Mouse (Mus musculus): ENCODE data around the gene Plcl2. TPM values are rescaled to one million over a fixed set of nuclear protein-coding genes. Genes with fewer than 3 reads are reported as not detected.

Gene Plcl2
- polyA plus RNA-seq, 1 experiment: 4.3 TPM

GRCm38 (mm10) chr17:50570681-50571398, 61.6 kb downstream of the Plcl2 start:
- Histone ChIP-seq H3K36me3 (ENCODE audit: control insufficient read depth, insufficient read depth) (no peaks in the 10 kb centered on the region), H3ac (ENCODE audit: control insufficient read depth, insufficient read length, low read depth) (no peak overlapping the region), H3K79me3 (ENCODE audit: low read depth) (no peaks in the 10 kb centered on the region), H3K79me2 (ENCODE audit: control insufficient read depth, insufficient read depth) (no peaks in the 10 kb centered on the region), H3K27me3 (ENCODE audit: control insufficient read depth, insufficient read depth, insufficient read length) (no peaks in the 10 kb centered on the region), H3K4me3 (ENCODE audit: insufficient read depth, poor library complexity, severe bottlenecking) (no peak overlapping the region)
- TF ChIP-seq CEBPB (IDR thresholded peaks at IDR 0.05; ENCODE audit: low read depth) (no peak), FOSL1 (IDR thresholded peaks at IDR 0.05; ENCODE audit: insufficient read depth, low read length, poor library complexity, severe bottlenecking) (no peak), MAX (IDR thresholded peaks at IDR 0.05) (no peak), CTCF (IDR thresholded peaks at IDR 0.05; ENCODE audit: control insufficient read depth, insufficient read depth, insufficient read length) (no peak), MYOG (IDR thresholded peaks at IDR 0.05; ENCODE audit: control insufficient read depth, extremely low read depth, insufficient read length) (no peak), USF1 (IDR thresholded peaks at IDR 0.05; ENCODE audit: low read depth) (no peak), MYOD1 (IDR thresholded peaks at IDR 0.05; ENCODE audit: control insufficient read depth, insufficient read length, low read depth) (no peak)

GRCm38 (mm10) chr17:50574161-50574560, 65.0 kb downstream of the Plcl2 start:
- H3ac ChIP-seq (ENCODE audit: control insufficient read depth, insufficient read length, low read depth): no peak overlapping the region
- no peaks in the 10 kb centered on the region for H3K79me2 ChIP-seq (ENCODE audit: control insufficient read depth, insufficient read depth)
- no peak overlapping the region for H3K4me3 ChIP-seq (ENCODE audit: insufficient read depth, poor library complexity, severe bottlenecking)
- peak; percentile 82 for TF ChIP-seq MYOD1 (IDR thresholded peaks at IDR 0.05; ENCODE audit: control insufficient read depth, insufficient read length, low read depth)
- TF ChIP-seq USF1 (IDR thresholded peaks at IDR 0.05; ENCODE audit: low read depth): peak; percentile 60
- no peak for TF ChIP-seq CEBPB (IDR thresholded peaks at IDR 0.05; ENCODE audit: low read depth)
- H3K36me3 ChIP-seq (ENCODE audit: control insufficient read depth, insufficient read depth): no peaks in the 10 kb centered on the region
- H3K27me3 ChIP-seq (ENCODE audit: control insufficient read depth, insufficient read depth, insufficient read length): no peaks in the 10 kb centered on the region
- H3K79me3 ChIP-seq (ENCODE audit: low read depth): no peaks in the 10 kb centered on the region

DNA sequence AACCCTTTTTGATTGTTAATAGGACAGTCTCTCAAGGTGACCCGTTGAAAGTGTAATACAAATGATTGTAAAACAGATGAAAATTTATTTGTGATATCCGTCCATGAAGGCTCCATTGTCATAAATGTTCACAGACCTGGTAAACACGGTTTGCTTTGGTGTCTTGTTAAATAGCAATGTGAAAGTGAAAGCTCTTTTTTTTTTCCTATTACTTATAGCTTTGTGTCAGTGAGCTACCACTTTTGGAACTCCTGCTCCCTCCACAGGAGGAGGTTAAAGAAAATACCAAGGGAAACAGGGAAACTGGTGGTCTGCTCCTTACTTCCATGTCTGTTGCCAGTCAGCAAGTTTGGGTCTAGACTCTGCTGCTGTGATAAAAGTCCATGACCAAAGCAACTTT, 71.2 kb downstream of the Plcl2 start:
- Histone ChIP-seq H3K27me3 (ENCODE audit: control insufficient read depth, insufficient read depth, insufficient read length) (no peaks in the 10 kb centered on the region), H3K79me2 (ENCODE audit: control insufficient read depth, insufficient read depth) (no peaks in the 10 kb centered on the region), H3K36me3 (ENCODE audit: control insufficient read depth, insufficient read depth) (no peaks in the 10 kb centered on the region), H3K79me3 (ENCODE audit: low read depth) (no peaks in the 10 kb centered on the region), H3K4me3 (ENCODE audit: insufficient read depth, poor library complexity, severe bottlenecking) (no peak overlapping the region), H3ac (ENCODE audit: control insufficient read depth, insufficient read length, low read depth) (no peak overlapping the region)
- TF ChIP-seq MAX (IDR thresholded peaks at IDR 0.05) (no peak), CEBPB (IDR thresholded peaks at IDR 0.05; ENCODE audit: low read depth) (no peak), MYOG (IDR thresholded peaks at IDR 0.05; ENCODE audit: control insufficient read depth, extremely low read depth, insufficient read length) (no peak), USF1 (IDR thresholded peaks at IDR 0.05; ENCODE audit: low read depth) (no peak), MYOD1 (IDR thresholded peaks at IDR 0.05; ENCODE audit: control insufficient read depth, insufficient read length, low read depth) (no peak), FOSL1 (IDR thresholded peaks at IDR 0.05; ENCODE audit: insufficient read depth, low read length, poor library complexity, severe bottlenecking) (no peak), CTCF (IDR thresholded peaks at IDR 0.05; ENCODE audit: control insufficient read depth, insufficient read depth, insufficient read length) (no peak)

DNA sequence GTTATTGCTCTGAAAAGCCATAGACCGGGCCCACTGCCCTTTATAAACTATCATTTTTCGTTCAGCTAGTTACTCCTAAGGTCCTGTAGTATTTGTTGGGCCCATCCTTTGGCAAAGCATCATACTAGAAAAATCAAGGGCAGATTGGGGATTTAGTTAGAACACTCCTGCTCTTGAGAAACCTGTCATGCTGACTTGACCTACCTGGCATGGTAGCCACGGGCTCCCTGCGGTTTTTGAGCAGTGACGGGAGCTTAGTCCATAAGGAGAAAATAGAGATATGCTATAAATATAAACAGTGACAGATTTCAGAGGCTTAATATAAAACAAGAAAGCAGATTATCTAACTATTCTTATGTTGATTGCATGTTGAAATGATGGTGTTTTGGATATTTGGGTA, 77.6 kb downstream of the Plcl2 start:
- H3K36me3 ChIP-seq (ENCODE audit: control insufficient read depth, insufficient read depth): no peaks in the 10 kb centered on the region
- no peaks in the 10 kb centered on the region for H3K79me3 ChIP-seq (ENCODE audit: low read depth)
- H3K79me2 ChIP-seq (ENCODE audit: control insufficient read depth, insufficient read depth): no peaks in the 10 kb centered on the region
- no peak overlapping the region for H3ac ChIP-seq (ENCODE audit: control insufficient read depth, insufficient read length, low read depth)
- no peak overlapping the region for H3K4me3 ChIP-seq (ENCODE audit: insufficient read depth, poor library complexity, severe bottlenecking)
- no peak for TF ChIP-seq MYOG (IDR thresholded peaks at IDR 0.05; ENCODE audit: control insufficient read depth, extremely low read depth, insufficient read length)
- TF ChIP-seq FOSL1 (IDR thresholded peaks at IDR 0.05; ENCODE audit: insufficient read depth, low read length, poor library complexity, severe bottlenecking): no peak
- TF ChIP-seq MAX (IDR thresholded peaks at IDR 0.05): no peak
- TF ChIP-seq MYOD1 (IDR thresholded peaks at IDR 0.05; ENCODE audit: control insufficient read depth, insufficient read length, low read depth): no peak
- no peak for TF ChIP-seq CTCF (IDR thresholded peaks at IDR 0.05; ENCODE audit: control insufficient read depth, insufficient read depth, insufficient read length)
- no peak for TF ChIP-seq CEBPB (IDR thresholded peaks at IDR 0.05; ENCODE audit: low read depth)
- TF ChIP-seq USF1 (IDR thresholded peaks at IDR 0.05; ENCODE audit: low read depth): no peak
- no peaks in the 10 kb centered on the region for H3K27me3 ChIP-seq (ENCODE audit: control insufficient read depth, insufficient read depth, insufficient read length)

GRCm38 (mm10) chr17:50587941-50588340, 78.7 kb downstream of the Plcl2 start:
- H3K36me3 ChIP-seq (ENCODE audit: control insufficient read depth, insufficient read depth): no peaks in the 10 kb centered on the region
- H3ac ChIP-seq (ENCODE audit: control insufficient read depth, insufficient read length, low read depth): no peak overlapping the region
- H3K27me3 ChIP-seq (ENCODE audit: control insufficient read depth, insufficient read depth, insufficient read length): no peaks in the 10 kb centered on the region
- no peak for TF ChIP-seq MYOG (IDR thresholded peaks at IDR 0.05; ENCODE audit: control insufficient read depth, extremely low read depth, insufficient read length)
- TF ChIP-seq CEBPB (IDR thresholded peaks at IDR 0.05; ENCODE audit: low read depth): no peak
- TF ChIP-seq FOSL1 (IDR thresholded peaks at IDR 0.05; ENCODE audit: insufficient read depth, low read length, poor library complexity, severe bottlenecking): no peak
- TF ChIP-seq MAX (IDR thresholded peaks at IDR 0.05): no peak
- TF ChIP-seq CTCF (IDR thresholded peaks at IDR 0.05; ENCODE audit: control insufficient read depth, insufficient read depth, insufficient read length): no peak
- TF ChIP-seq MYOD1 (IDR thresholded peaks at IDR 0.05; ENCODE audit: control insufficient read depth, insufficient read length, low read depth): no peak
- TF ChIP-seq USF1 (IDR thresholded peaks at IDR 0.05; ENCODE audit: low read depth): no peak
- no peak overlapping the region for H3K4me3 ChIP-seq (ENCODE audit: insufficient read depth, poor library complexity, severe bottlenecking)
- no peaks in the 10 kb centered on the region for H3K79me3 ChIP-seq (ENCODE audit: low read depth)
- no peaks in the 10 kb centered on the region for H3K79me2 ChIP-seq (ENCODE audit: control insufficient read depth, insufficient read depth)

DNA sequence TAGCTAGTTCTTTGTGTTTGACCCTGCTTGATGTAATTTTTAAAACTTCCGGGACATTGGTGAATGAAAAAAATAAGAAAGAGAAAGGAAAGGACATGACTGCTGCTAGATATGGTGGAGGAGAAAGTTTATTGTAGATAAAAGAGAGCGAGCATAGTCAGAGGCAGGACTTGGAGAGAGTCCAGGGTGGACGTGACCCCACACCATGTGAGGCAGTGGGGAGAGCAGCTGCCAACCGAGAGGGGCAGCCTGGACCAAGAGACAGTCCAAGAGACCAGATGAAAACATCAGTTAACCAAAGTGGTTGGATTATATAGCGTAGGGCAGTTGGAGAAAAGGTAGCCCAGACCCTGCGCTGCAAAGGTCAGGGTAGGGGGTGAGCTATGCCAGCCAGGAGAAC, 91.0 kb downstream of the Plcl2 start:
- Histone ChIP-seq H3K36me3 (ENCODE audit: control insufficient read depth, insufficient read depth) (no peaks in the 10 kb centered on the region), H3K27me3 (ENCODE audit: control insufficient read depth, insufficient read depth, insufficient read length) (no peaks in the 10 kb centered on the region), H3ac (ENCODE audit: control insufficient read depth, insufficient read length, low read depth) (no peak overlapping the region), H3K79me2 (ENCODE audit: control insufficient read depth, insufficient read depth) (no peaks in the 10 kb centered on the region), H3K4me3 (ENCODE audit: insufficient read depth, poor library complexity, severe bottlenecking) (no peak overlapping the region), H3K79me3 (ENCODE audit: low read depth) (no peaks in the 10 kb centered on the region)
- no peak for TF ChIP-seq MYOG (IDR thresholded peaks at IDR 0.05; ENCODE audit: control insufficient read depth, extremely low read depth, insufficient read length)
- TF ChIP-seq CEBPB (IDR thresholded peaks at IDR 0.05; ENCODE audit: low read depth): no peak
- no peak for TF ChIP-seq MYOD1 (IDR thresholded peaks at IDR 0.05; ENCODE audit: control insufficient read depth, insufficient read length, low read depth)
- no peak for TF ChIP-seq MAX (IDR thresholded peaks at IDR 0.05)
- TF ChIP-seq FOSL1 (IDR thresholded peaks at IDR 0.05; ENCODE audit: insufficient read depth, low read length, poor library complexity, severe bottlenecking): no peak
- no peak for TF ChIP-seq CTCF (IDR thresholded peaks at IDR 0.05; ENCODE audit: control insufficient read depth, insufficient read depth, insufficient read length)
- TF ChIP-seq USF1 (IDR thresholded peaks at IDR 0.05; ENCODE audit: low read depth): no peak

Data from C2C12 (cell line).